Mouse (Mus musculus): Measurements from ENCODE around the gene Lrp1.

- no peak for TF ChIP-seq CTCF (IDR thresholded peaks at IDR 0.05; ENCODE audit: borderline replicate concordance, insufficient read depth, low read length)
- no peak for TF ChIP-seq POLR2A (IDR thresholded peaks at IDR 0.05; ENCODE audit: low read depth, low read length)
Observed at GRCm38 (mm10) chr10:127592850-127593249, 28.1 kb downstream of the Lrp1 start.

Measured in embryonic fibroblast, embryonic 13.5 days (primary cell).